11 mouse cellular contexts compared by ENCODE assay signal in the genomic region with DNA sequence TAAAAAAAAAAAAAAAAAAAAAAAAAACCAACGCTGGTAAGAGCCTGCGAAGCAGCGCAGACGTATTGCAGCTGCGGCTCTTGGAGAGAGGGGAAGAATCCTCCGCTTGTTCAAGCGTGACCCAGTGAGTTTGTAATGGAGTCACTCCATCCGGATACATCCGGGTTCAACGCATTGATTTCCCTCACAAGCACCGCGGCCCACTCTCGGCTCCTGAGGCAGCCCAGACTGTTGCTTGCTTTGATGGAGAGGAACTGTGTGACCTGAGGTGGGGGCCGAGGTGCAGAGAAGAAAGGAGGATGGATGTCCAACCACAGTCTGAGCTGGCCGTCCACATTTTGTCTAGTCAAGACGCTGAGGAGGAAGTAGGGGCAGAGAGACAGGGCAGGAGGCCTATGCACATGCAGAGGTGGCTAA.
DNase-seq lines count a peak whose midpoint lies in the region; ATAC-seq and TF ChIP-seq lines count a peak whose summit lies in the region.
"Had no signal": no experiment of that assay in that cellular context is flagged by ENCODE, and none has a peak within 500 bp of the region (broad histone marks: within the 10 kb centered on the region; RNA-seq: fewer than 3 reads in every experiment).

No protein-coding gene starts in this region.

- 42% methylated on average over 16 of the region's 16 CpGs for WGBS in kidney, adult 2 months
- 71% methylated on average over 16 of the region's 16 CpGs for WGBS in forebrain, embryonic 10.5 days
- WGBS in hindbrain, embryonic 16.5 days: 27% methylated on average over 16 of the region's 16 CpGs

- no peaks in the 10 kb centered on the region for H3K9me3 ChIP-seq in forebrain, embryonic 10.5 days
- H3K9me3 ChIP-seq in hindbrain, embryonic 16.5 days (ENCODE audit: control insufficient read depth, low read length): no peaks in the 10 kb centered on the region
- H3K9me3 ChIP-seq: embryonic facial prominence, embryonic 12.5 days; heart, embryonic 15.5 days had no signal

- peak overlapping the region; percentile 42 for H3K4me2 ChIP-seq in hindbrain, embryonic 16.5 days (ENCODE audit: low read length)
- H3K4me2 ChIP-seq: embryonic facial prominence, embryonic 12.5 days; heart, embryonic 15.5 days had no signal

- H3K27ac ChIP-seq in kidney, adult 2 months (ENCODE audit: insufficient read depth, low read depth, low read length): no peak overlapping the region
- peak overlapping the region; percentile 77 for H3K27ac ChIP-seq in forebrain, embryonic 10.5 days
- H3K27ac ChIP-seq in hindbrain, embryonic 16.5 days (ENCODE audit: low read depth, low read length): peak overlapping the region; percentile 36; the same call in 1 of the 2 replicates
- no peak overlapping the region for H3K27ac ChIP-seq in layer of hippocampus, adult 2 months
- H3K27ac ChIP-seq: embryonic facial prominence, embryonic 12.5 days; heart, embryonic 15.5 days; liver, embryonic 14.5 days had no signal

- H3K9ac ChIP-seq in hindbrain, embryonic 16.5 days (ENCODE audit: low read depth, low read length): 0 out of 2 replicates have a peak overlapping the region, but pooled peaks have one; percentile 5
- H3K9ac ChIP-seq: embryonic facial prominence, embryonic 12.5 days; heart, embryonic 15.5 days; liver, embryonic 14.5 days had no signal

- peak; percentile 34 to 49 for DNase-seq in kidney, postnatal 4 days
- DNase-seq in kidney, adult 2 months: no peak
- DNase-seq in forebrain, embryonic 10.5 days (ENCODE audit: extremely low spot score, low spot score): no peak
- peak; percentile 51 for DNase-seq in retina, embryonic 14.5 days (ENCODE audit: low spot score)
- DNase-seq in c-Kit-positive CD71-positive TER-119-positive erythroid progenitor cells, embryonic 14.5 days (ENCODE audit: low spot score): no peak
- no peak for DNase-seq in layer of hippocampus, adult 2 months (ENCODE audit: low spot score in 2 of 2)
- DNase-seq: kidney, adult 11 months had no signal

- no peak for TF ChIP-seq POLR2A in kidney, adult 2 months (IDR thresholded peaks at IDR 0.05; ENCODE audit: low read depth, low read length)

- peak; percentile 55 for ATAC-seq in hindbrain, embryonic 16.5 days

- H3K27me3 ChIP-seq in kidney, adult 2 months (replicated peaks; ENCODE audit: control insufficient read depth, insufficient read depth, low read length): no peaks in the 10 kb centered on the region
- H3K27me3 ChIP-seq in forebrain, embryonic 10.5 days (ENCODE audit: poor library complexity, severe bottlenecking): no peaks in the 10 kb centered on the region
- H3K27me3 ChIP-seq in hindbrain, embryonic 16.5 days (replicated peaks; ENCODE audit: control insufficient read depth, insufficient read depth, low read length): no peaks in the 10 kb centered on the region
- H3K27me3 ChIP-seq: embryonic facial prominence, embryonic 12.5 days; heart, embryonic 15.5 days had no signal

- no peak for TF ChIP-seq CTCF in kidney, adult 2 months (conservative IDR thresholded peaks at IDR 0.05; ENCODE audit: insufficient read depth, insufficient read length, low read depth, low read length)
- TF ChIP-seq CTCF in layer of hippocampus, adult 2 months (conservative IDR thresholded peaks at IDR 0.05): no peak

- H3K4me1 ChIP-seq in kidney, adult 2 months (ENCODE audit: control insufficient read depth, insufficient read depth, low read length): peaks cover 14% of the 10 kb centered on the region; the same call in 1 of the 2 replicates
- peaks cover 23% of the 10 kb centered on the region for H3K4me1 ChIP-seq in forebrain, embryonic 10.5 days
- H3K4me1 ChIP-seq in hindbrain, embryonic 16.5 days (ENCODE audit: control insufficient read depth, insufficient read depth, low read depth, low read length): peaks cover 10% of the 10 kb centered on the region; the same call in 1 of the 2 replicates
- H3K4me1 ChIP-seq: embryonic facial prominence, embryonic 12.5 days had no signal

- no peaks in the 10 kb centered on the region for H3K36me3 ChIP-seq in kidney, adult 2 months (ENCODE audit: control insufficient read depth, insufficient read depth, low read length)
- H3K36me3 ChIP-seq in forebrain, embryonic 10.5 days (replicated peaks): no peaks in the 10 kb centered on the region
- H3K36me3 ChIP-seq in hindbrain, embryonic 16.5 days (ENCODE audit: control insufficient read depth, insufficient read depth, low read length): no peaks in the 10 kb centered on the region
- H3K36me3 ChIP-seq: embryonic facial prominence, embryonic 12.5 days; heart, embryonic 15.5 days had no signal

- no peak overlapping the region for H3K4me3 ChIP-seq in kidney, adult 2 months (ENCODE audit: insufficient read depth, low read depth, low read length)
- H3K4me3 ChIP-seq in forebrain, embryonic 10.5 days: no peak overlapping the region
- H3K4me3 ChIP-seq in hindbrain, embryonic 16.5 days (ENCODE audit: low read length): no peak overlapping the region
- H3K4me3 ChIP-seq in layer of hippocampus, adult 2 months: no peak overlapping the region; the same call in 1 of the 2 replicates
- H3K4me3 ChIP-seq: embryonic facial prominence, embryonic 12.5 days; heart, embryonic 15.5 days had no signal

Comparison
In these comparisons a context has a peak if more than half of its experiments do, and no peak if none do; other contexts are left out.
1. DNase-seq: peak in kidney, postnatal 4 days (2 of 2) and retina, embryonic 14.5 days (single experiment); none in kidney, adult 2 months (single experiment), forebrain, embryonic 10.5 days (single experiment), c-Kit-positive CD71-positive TER-119-positive erythroid progenitor cells, embryonic 14.5 days (single experiment) and layer of hippocampus, adult 2 months (0 of 2).
2. H3K27ac ChIP-seq: peak in forebrain, embryonic 10.5 days (single experiment) and hindbrain, embryonic 16.5 days (single experiment); none in kidney, adult 2 months (single experiment) and layer of hippocampus, adult 2 months (single experiment).